ENCODE assay signal across 10 mouse cellular contexts in the genomic region with DNA sequence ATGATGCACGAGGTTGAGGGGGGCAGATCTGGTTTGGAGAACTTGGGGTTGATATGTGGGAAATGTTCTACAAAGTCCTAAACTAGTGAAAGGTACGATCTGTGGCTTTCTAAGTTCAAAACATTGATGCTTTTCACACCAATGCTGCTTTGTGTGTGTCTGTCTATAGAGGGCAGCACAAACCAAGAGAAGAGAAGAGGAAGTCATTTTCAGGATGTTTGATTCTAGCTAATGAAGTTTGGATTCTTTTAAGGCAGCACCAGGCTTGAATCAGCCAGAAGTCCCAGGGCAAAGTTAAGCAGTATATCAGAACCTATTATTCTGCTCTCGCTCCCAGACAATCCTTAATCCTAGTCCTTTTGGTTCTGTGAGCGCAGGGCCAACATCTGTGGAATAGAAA. TPM values are rescaled to one million over a fixed set of nuclear protein-coding genes. Genes with fewer than 3 reads are reported as not detected.
DNase-seq lines count a peak whose midpoint lies in the region; ATAC-seq and TF ChIP-seq lines count a peak whose summit lies in the region.
"Had no signal": no experiment of that assay in that cellular context is flagged by ENCODE, and none has a peak within 500 bp of the region (broad histone marks: within the 10 kb centered on the region; RNA-seq: fewer than 3 reads in every experiment).

No protein-coding gene starts in this region.

- DNase-seq in frontal cortex, postnatal 10 days (ENCODE audit: low spot score in 2 of 2), result no peak
- DNase-seq in liver, postnatal 0 days, result no peak
- no peak for DNase-seq in liver
- DNase-seq in NIH3T3 (ENCODE audit: low read depth), result peak; percentile 59
- DNase-seq in lung, postnatal 14 days, result peak; percentile 13
- DNase-seq in right cerebral cortex, adult 18-20 months, result no peak
- DNase-seq in c-Kit-positive CD71-positive TER-119-positive erythroid progenitor cells, embryonic 14.5 days (ENCODE audit: low spot score), result no peak

- 50% methylated on average over 4 of the region's 4 CpGs for WGBS in liver, postnatal 0 days (ENCODE audit: insufficient replicate concordance)

- peak; percentile 66 for TF ChIP-seq CTCF in liver, postnatal 0 days (IDR thresholded peaks at IDR 0.05; ENCODE audit: low read depth)

- no peaks in the 10 kb centered on the region for H3K36me3 ChIP-seq in liver, postnatal 0 days (replicated peaks; ENCODE audit: insufficient read depth, low read length)
- H3K36me3 ChIP-seq: limb, embryonic 12.5 days had no signal

- H3K9ac ChIP-seq in liver, postnatal 0 days (replicated peaks), result no peak overlapping the region
- H3K9ac ChIP-seq: limb, embryonic 12.5 days had no signal

- ATAC-seq in frontal cortex, adult (ENCODE audit: low TSS enrichment), result peak; percentile 78
- ATAC-seq in liver, postnatal 0 days, result no peak

- no peak overlapping the region for H3K4me3 ChIP-seq in liver, postnatal 0 days (ENCODE audit: low read depth, low read length)
- H3K4me3 ChIP-seq: erythroblast, embryonic 14.5 days; limb, embryonic 12.5 days had no signal

- H3K9me3 ChIP-seq in liver, postnatal 0 days (ENCODE audit: low read length), result no peaks in the 10 kb centered on the region
- H3K9me3 ChIP-seq: limb, embryonic 12.5 days had no signal

- TF ChIP-seq EP300 in liver, postnatal 0 days (IDR thresholded peaks at IDR 0.05; ENCODE audit: low read depth), result no peak

- no peak overlapping the region for H3K4me2 ChIP-seq in liver, postnatal 0 days (ENCODE audit: low read depth, low read length)
- H3K4me2 ChIP-seq: limb, embryonic 12.5 days had no signal

- no peaks in the 10 kb centered on the region for H3K4me1 ChIP-seq in liver, postnatal 0 days (ENCODE audit: insufficient read depth)
- H3K4me1 ChIP-seq: limb, embryonic 12.5 days had no signal

- no peak overlapping the region for H3K27ac ChIP-seq in liver, postnatal 0 days (ENCODE audit: low read depth)
- H3K27ac ChIP-seq: limb, embryonic 12.5 days had no signal

- no peaks in the 10 kb centered on the region for H3K27me3 ChIP-seq in liver, postnatal 0 days (ENCODE audit: insufficient read depth, low read length)

RNA-seq across cellular contexts. Expression of a gene that starts 12.0 kb away (rescaled TPM):
- 3.8 and 3.9 TPM in 2 replicates for polyA plus RNA-seq in liver, postnatal 0 days (2015; fragmentation: Nextera tagmentation; extraction: Ambion mirVana)
- polyA plus RNA-seq: erythroblast, embryonic 14.5 days had no signal

RNA-seq across cellular contexts. Expression of a gene that starts 21.4 kb away (rescaled TPM):
- polyA plus RNA-seq in liver, postnatal 0 days (2015; fragmentation: Nextera tagmentation; extraction: Ambion mirVana), result 2.6 and 3.0 TPM in 2 replicates

RNA-seq across cellular contexts. Expression of a gene that starts 26.6 kb away (rescaled TPM):
- polyA plus RNA-seq in liver, postnatal 0 days (2015; fragmentation: Nextera tagmentation; extraction: Ambion mirVana), result 10.8 and 12.0 TPM in 2 replicates

RNA-seq across cellular contexts. Expression of a gene that starts 43.5 kb away (rescaled TPM):
- 0.46 and 0.61 TPM in 2 replicates for polyA plus RNA-seq in liver, postnatal 0 days (2015; fragmentation: Nextera tagmentation; extraction: Ambion mirVana)
- polyA plus RNA-seq: erythroblast, embryonic 14.5 days had no signal

Comparison
In these comparisons a context has a peak if more than half of its experiments do, and no peak if none do; other contexts are left out.
1. DNase-seq: peak in NIH3T3 (single experiment) and lung, postnatal 14 days (single experiment); none in frontal cortex, postnatal 10 days (0 of 2), liver, postnatal 0 days (single experiment), liver (single experiment), right cerebral cortex, adult 18-20 months (single experiment) and c-Kit-positive CD71-positive TER-119-positive erythroid progenitor cells, embryonic 14.5 days (single experiment).